Mouse (Mus musculus): Measurements from ENCODE around the gene Olfr315. TPM values are rescaled to one million over a fixed set of nuclear protein-coding genes. Genes with fewer than 3 reads are reported as not detected.

Gene Olfr315
- not detected for total RNA-seq (2023)

GRCm38 (mm10) chr11:58772888-58773287 lies at the start of gene Olfr315:
Olfr315 (plus strand) TSS chr11:58773188.

GRCm38 (mm10) chr11:58723914-58724313 lies 49.1 kb upstream of the Olfr315 start, which contains the start of gene Olfr318:
Olfr318 (minus strand) TSS chr11:58724014.

GRCm38 (mm10) chr11:58738792-58739262 lies 34.2 kb upstream of the Olfr315 start, which contains the start of gene Olfr317:
Olfr317 (minus strand) TSS chr11:58739212.

GRCm38 (mm10) chr11:58752434-58752833 lies 20.6 kb upstream of the Olfr315 start, which contains the start of gene Olfr316:
Olfr316 (plus strand) TSS chr11:58752734.

GRCm38 (mm10) chr11:58782480-58783089 lies 9.6 kb downstream of the Olfr315 start, which contains the start of gene Olfr314:
Olfr314 (plus strand) TSS chr11:58782952.

GRCm38 (mm10) chr11:58801558-58802228 lies 28.7 kb downstream of the Olfr315 start, which contains the start of gene Fam183b:
Fam183b (minus strand) TSS chr11:58801960.

GRCm38 (mm10) chr11:58814700-58815099 lies 41.7 kb downstream of the Olfr315 start, which contains the start of gene Olfr313:
Olfr313 (plus strand) TSS chr11:58815000.

GRCm38 (mm10) chr11:58828937-58829336 lies 55.9 kb downstream of the Olfr315 start, which contains the start of gene Olfr312:
Olfr312 (plus strand) TSS chr11:58829237.

Other genes starting within 250 kb of the Olfr315 start
- gene Olfr330, start 238.4 kb upstream of the Olfr315 start, total RNA-seq (2023), result not detected
- gene Olfr329-ps, start 226.8 kb upstream of the Olfr315 start, total RNA-seq (2023), result not detected
- gene Olfr328, start 217.6 kb upstream of the Olfr315 start, total RNA-seq (2023), result 0.34 TPM
- gene Olfr224, start 202.6 kb upstream of the Olfr315 start, total RNA-seq (2023), result not detected
- gene Olfr325, start 195.5 kb upstream of the Olfr315 start, total RNA-seq (2023), result not detected
- not detected for gene Olfr324, start 178.1 kb upstream of the Olfr315 start, total RNA-seq (2023)
- not detected for gene 2210407C18Rik, start 157.1 kb upstream of the Olfr315 start, total RNA-seq (2023)
- gene Olfr323, start 142.7 kb upstream of the Olfr315 start, total RNA-seq (2023), result not detected
- not detected for gene Trim58, start 132.7 kb upstream of the Olfr315 start, total RNA-seq (2023)
- not detected for gene Olfr322, start 114.4 kb upstream of the Olfr315 start, total RNA-seq (2023)
- not detected for gene Olfr320, start 92.1 kb upstream of the Olfr315 start, total RNA-seq (2023)
- gene Olfr319, start 74.0 kb upstream of the Olfr315 start, total RNA-seq (2023), result not detected
- 0.43 TPM for gene Olfr318, start 49.2 kb upstream of the Olfr315 start, total RNA-seq (2023)
- not detected for gene Olfr317, start 34.0 kb upstream of the Olfr315 start, total RNA-seq (2023)
- not detected for gene Olfr316, start 20.5 kb upstream of the Olfr315 start, total RNA-seq (2023)
- gene Olfr314, start 9.8 kb downstream of the Olfr315 start, total RNA-seq (2023), result not detected
- gene Fam183b, start 28.8 kb downstream of the Olfr315 start, total RNA-seq (2023), result not detected
- gene Olfr313, start 41.8 kb downstream of the Olfr315 start, total RNA-seq (2023), result not detected
- not detected for gene Olfr312, start 56.0 kb downstream of the Olfr315 start, total RNA-seq (2023)
- gene Olfr311, start 66.1 kb downstream of the Olfr315 start, total RNA-seq (2023), result not detected
- 8.2 TPM for gene Gm12258, start 74.0 kb downstream of the Olfr315 start, total RNA-seq (2023)
- gene 2810021J22Rik, start 94.0 kb downstream of the Olfr315 start, total RNA-seq (2023), result 12.2 TPM
- 11.7 TPM for gene Zfp39, start 131.0 kb downstream of the Olfr315 start, total RNA-seq (2023)
- not detected for gene Btnl10, start 144.7 kb downstream of the Olfr315 start, total RNA-seq (2023)
- gene Rnf187, start 165.7 kb downstream of the Olfr315 start, total RNA-seq (2023), result 120 TPM
- 11.3 TPM for gene Hist3h2ba, start 175.7 kb downstream of the Olfr315 start, total RNA-seq (2023)
- gene Hist3h2a, start 181.5 kb downstream of the Olfr315 start, total RNA-seq (2023), result 40.1 TPM
- 0.28 TPM for gene Trim17, start 181.5 kb downstream of the Olfr315 start, total RNA-seq (2023)
- gene Trim11, start 204.9 kb downstream of the Olfr315 start, total RNA-seq (2023), result 64.9 TPM